Mouse (Mus musculus): ENCODE results near the gene Olfr1491.

DNA sequence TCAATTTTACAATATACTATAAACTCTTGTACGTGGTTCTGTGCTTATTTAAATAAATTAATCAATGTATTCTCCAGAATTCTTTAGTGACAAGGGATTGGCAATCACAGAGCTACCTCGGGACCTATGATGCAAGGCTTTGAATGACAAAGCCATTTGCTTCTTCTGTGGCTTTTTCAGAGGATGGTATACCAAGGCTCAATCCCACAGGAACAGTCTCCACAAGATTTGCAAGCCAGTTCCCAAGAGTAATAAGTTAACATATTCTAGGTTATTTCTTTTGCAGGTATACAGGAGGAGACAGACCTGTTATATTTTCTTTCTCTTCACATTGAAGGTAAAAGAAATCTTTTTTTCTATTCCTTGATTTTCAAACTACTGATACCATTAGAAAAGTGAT is 25.9 kb downstream of the Olfr1491 start, which contains the start of gene Olfr1493-ps1:
- no peak for TF ChIP-seq FLI1 (IDR thresholded peaks at IDR 0.05; ENCODE audit: low read length)
- no peak for TF ChIP-seq GATA1 (IDR thresholded peaks at IDR 0.05; ENCODE audit: borderline replicate concordance, low read length)
